Mouse (Mus musculus): Measurements from ENCODE around the gene Fam166b. TPM values are rescaled to one million over a fixed set of nuclear protein-coding genes. Genes with fewer than 3 reads are reported as not detected.

Fam166b gene
- polyA plus RNA-seq, 1 experiment from 2014 or later, result 0.16 TPM

GRCm38 (mm10) chr4:43389390-43389789, 39.5 kb downstream of the Fam166b start:
- ATAC-seq, result no peak
- Histone ChIP-seq H3K9ac (ENCODE audit: low read depth, low read length) (no peak overlapping the region), H3K4me1 (replicated peaks; ENCODE audit: control insufficient read depth, insufficient read depth, low read length) (no peaks in the 10 kb centered on the region; the same call in 1 of the 2 replicates), H3K27ac (ENCODE audit: low read depth, low read length) (no peak overlapping the region), H3K4me2 (replicated peaks; ENCODE audit: low read depth) (no peak overlapping the region), H3K36me3 (ENCODE audit: control insufficient read depth, insufficient read depth) (peaks cover 7% of the 10 kb centered on the region; the same call in 1 of the 2 replicates), H3K9me3 (ENCODE audit: control insufficient read depth) (no peaks in the 10 kb centered on the region), H3K4me3 (ENCODE audit: low read depth, low read length) (no peak overlapping the region), H3K27me3 (replicated peaks; ENCODE audit: control insufficient read depth, insufficient read depth, low read length) (no peaks in the 10 kb centered on the region)
- WGBS, result 81% methylated on average over 2 of the region's 2 CpGs
- TF ChIP-seq CTCF (IDR thresholded peaks at IDR 0.05; ENCODE audit: low read depth), result no peak

GRCm38 (mm10) chr4:43386932-43387331, 42.0 kb downstream of the Fam166b start:
- H3K4me2 ChIP-seq (replicated peaks; ENCODE audit: low read depth), result no peak overlapping the region
- no peak overlapping the region for H3K27ac ChIP-seq (ENCODE audit: low read depth, low read length)
- H3K27me3 ChIP-seq (replicated peaks; ENCODE audit: control insufficient read depth, insufficient read depth, low read length), result no peaks in the 10 kb centered on the region
- H3K9ac ChIP-seq (ENCODE audit: low read depth, low read length), result no peak overlapping the region
- H3K36me3 ChIP-seq (ENCODE audit: control insufficient read depth, insufficient read depth), result peaks cover 7% of the 10 kb centered on the region; the same call in 1 of the 2 replicates
- H3K4me3 ChIP-seq (ENCODE audit: low read depth, low read length), result no peak overlapping the region
- TF ChIP-seq CTCF (IDR thresholded peaks at IDR 0.05; ENCODE audit: low read depth), result no peak
- H3K4me1 ChIP-seq (replicated peaks; ENCODE audit: control insufficient read depth, insufficient read depth, low read length), result no peaks in the 10 kb centered on the region; the same call in 1 of the 2 replicates
- H3K9me3 ChIP-seq (ENCODE audit: control insufficient read depth), result no peaks in the 10 kb centered on the region
- no peak for ATAC-seq

- H3K9me3 ChIP-seq (ENCODE audit: control insufficient read depth), result no peaks in the 10 kb centered on the region
- no peaks in the 10 kb centered on the region for H3K27me3 ChIP-seq (replicated peaks; ENCODE audit: control insufficient read depth, insufficient read depth, low read length)
- peaks cover 7% of the 10 kb centered on the region; the same call in 1 of the 2 replicates for H3K36me3 ChIP-seq (ENCODE audit: control insufficient read depth, insufficient read depth)
- 93% methylated on average over 3 of the region's 3 CpGs for WGBS
- no peak overlapping the region for H3K9ac ChIP-seq (ENCODE audit: low read depth, low read length)
- H3K4me3 ChIP-seq (ENCODE audit: low read depth, low read length), result no peak overlapping the region
- H3K27ac ChIP-seq (ENCODE audit: low read depth, low read length), result no peak overlapping the region
- ATAC-seq, result no peak
- H3K4me1 ChIP-seq (replicated peaks; ENCODE audit: control insufficient read depth, insufficient read depth, low read length), result no peaks in the 10 kb centered on the region; the same call in 1 of the 2 replicates
- no peak for TF ChIP-seq CTCF (IDR thresholded peaks at IDR 0.05; ENCODE audit: low read depth)
- peak overlapping the region; percentile 89 for H3K4me2 ChIP-seq (replicated peaks; ENCODE audit: low read depth)
Observed at GRCm38 (mm10) chr4:43384541-43384940, 44.4 kb downstream of the Fam166b start.

GRCm38 (mm10) chr4:43384083-43384460, 44.9 kb downstream of the Fam166b start:
- Histone ChIP-seq H3K27me3 (replicated peaks; ENCODE audit: control insufficient read depth, insufficient read depth, low read length) (no peaks in the 10 kb centered on the region), H3K4me3 (ENCODE audit: low read depth, low read length) (no peak overlapping the region), H3K36me3 (ENCODE audit: control insufficient read depth, insufficient read depth) (peaks cover 7% of the 10 kb centered on the region; the same call in 1 of the 2 replicates), H3K4me2 (replicated peaks; ENCODE audit: low read depth) (peak overlapping the region; percentile 89), H3K4me1 (replicated peaks; ENCODE audit: control insufficient read depth, insufficient read depth, low read length) (no peaks in the 10 kb centered on the region; the same call in 1 of the 2 replicates), H3K9me3 (ENCODE audit: control insufficient read depth) (no peaks in the 10 kb centered on the region), H3K9ac (ENCODE audit: low read depth, low read length) (0 out of 2 replicates have a peak overlapping the region, but pooled peaks have one; percentile 8), H3K27ac (ENCODE audit: low read depth, low read length) (peak overlapping the region; percentile 92; the same call in 1 of the 2 replicates)
- whole genome bisulfite sequencing, result 87% methylated on average over 5 of the region's 5 CpGs
- ATAC-seq, result no peak
- no peak for TF ChIP-seq CTCF (IDR thresholded peaks at IDR 0.05; ENCODE audit: low read depth)

GRCm38 (mm10) chr4:43383246-43384082, 45.5 kb downstream of the Fam166b start:
- peak overlapping the region; percentile 92 for H3K27ac ChIP-seq (ENCODE audit: low read depth, low read length)
- no peaks in the 10 kb centered on the region; the same call in 1 of the 2 replicates for H3K4me1 ChIP-seq (replicated peaks; ENCODE audit: control insufficient read depth, insufficient read depth, low read length)
- H3K4me2 ChIP-seq (replicated peaks; ENCODE audit: low read depth), result peak overlapping the region; percentile 89
- H3K9me3 ChIP-seq (ENCODE audit: control insufficient read depth), result no peaks in the 10 kb centered on the region
- no peaks in the 10 kb centered on the region for H3K27me3 ChIP-seq (replicated peaks; ENCODE audit: control insufficient read depth, insufficient read depth, low read length)
- 0 out of 2 replicates have a peak overlapping the region, but pooled peaks have one; percentile 8 for H3K9ac ChIP-seq (ENCODE audit: low read depth, low read length)
- no peak for TF ChIP-seq CTCF (IDR thresholded peaks at IDR 0.05; ENCODE audit: low read depth)
- ATAC-seq, result peak; percentile 32
- H3K4me3 ChIP-seq (ENCODE audit: low read depth, low read length), result peak overlapping the region; percentile 76
- peaks cover 4% of the 10 kb centered on the region; the same call in 1 of the 2 replicates for H3K36me3 ChIP-seq (ENCODE audit: control insufficient read depth, insufficient read depth)
- WGBS, result 33% methylated on average over 11 of the region's 11 CpGs

GRCm38 (mm10) chr4:43382155-43383020, 46.5 kb downstream of the Fam166b start:
- ATAC-seq, result peak; percentile 28
- Histone ChIP-seq H3K27me3 (replicated peaks; ENCODE audit: control insufficient read depth, insufficient read depth, low read length) (no peaks in the 10 kb centered on the region), H3K9ac (ENCODE audit: low read depth, low read length) (peak overlapping the region; percentile 82), H3K4me2 (replicated peaks; ENCODE audit: low read depth) (peak overlapping the region; percentile 89), H3K4me1 (replicated peaks; ENCODE audit: control insufficient read depth, insufficient read depth, low read length) (no peaks in the 10 kb centered on the region; the same call in 1 of the 2 replicates), H3K27ac (ENCODE audit: low read depth, low read length) (peak overlapping the region; percentile 92), H3K36me3 (ENCODE audit: control insufficient read depth, insufficient read depth) (no peaks in the 10 kb centered on the region), H3K9me3 (ENCODE audit: control insufficient read depth) (no peaks in the 10 kb centered on the region), H3K4me3 (ENCODE audit: low read depth, low read length) (peak overlapping the region; percentile 76)
- 4% methylated on average over 23 of the region's 33 CpGs for WGBS
- no peak for TF ChIP-seq CTCF (IDR thresholded peaks at IDR 0.05; ENCODE audit: low read depth)

All from intestine, postnatal 0 days (tissue).